Mouse (Mus musculus) spleen, adult 2 months (tissue): Measurements from ENCODE around the gene Gps2.
"Not testable (repeated sequence)": the region's sequence is repeated elsewhere in the genome, so short reads cannot be mapped to it uniquely, and the experiment has no call there.

Experiments used
- CTCF ChIP-seq: fragments of 200-500 bp; IDR thresholded peaks from 2 replicates; pipeline ENCODE4 v1.5.1; 2011; ENCODE audit warnings: mild to moderate bottlenecking, inconsistent platforms; ENCODE audit not compliant: insufficient read depth, insufficient read length, insufficient replicate concordance; ENCODE audit errors: extremely low read depth
- POLR2A ChIP-seq: fragments of 200-500 bp; IDR thresholded peaks from 2 replicates; pipeline ENCODE4 v1.6.1; 2011; ENCODE audit warnings: low read depth, low read length, inconsistent platforms

- TF ChIP-seq CTCF, POLR2A: not testable (repeated sequence)
Measured at GRCm38 (mm10) chr11:69916652-69917378, 3.1 kb downstream of the Gps2 start.
